In the genomic region with DNA sequence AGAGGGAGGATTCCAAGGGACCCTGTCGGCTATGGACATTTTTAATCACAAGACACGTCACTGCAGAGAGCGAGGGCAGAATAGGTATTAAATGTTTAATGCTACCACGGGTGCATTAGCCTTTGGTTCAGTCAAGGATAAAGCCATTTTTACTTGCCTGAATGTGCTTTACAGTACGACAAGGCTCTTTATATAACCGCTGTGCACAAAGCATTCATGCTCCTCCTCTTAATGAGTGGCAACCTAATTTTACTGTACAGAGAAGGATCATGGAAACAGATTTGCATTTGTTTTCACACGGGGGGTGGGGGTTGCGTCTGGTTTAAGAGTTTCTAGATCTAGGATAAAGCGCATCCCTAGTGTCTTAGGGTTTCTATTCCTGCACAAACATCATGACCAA, we compare ENCODE assay signal across 28 mouse cellular contexts. TPM values are rescaled to one million over a fixed set of nuclear protein-coding genes. Genes with fewer than 3 reads are reported as not detected.
DNase-seq lines count a peak whose midpoint lies in the region; ATAC-seq and TF ChIP-seq lines count a peak whose summit lies in the region.
"Had no signal": no experiment of that assay in that cellular context is flagged by ENCODE, and none has a peak within 500 bp of the region (broad histone marks: within the 10 kb centered on the region; RNA-seq: fewer than 3 reads in every experiment).

No protein-coding gene starts in this region.

- no peak for TF ChIP-seq CTCF in liver, postnatal 0 days (IDR thresholded peaks at IDR 0.05; ENCODE audit: low read depth)

- H3K9ac ChIP-seq in heart, embryonic 12.5 days = no peak overlapping the region
- H3K9ac ChIP-seq in midbrain, embryonic 16.5 days (ENCODE audit: low read depth, low read length) = no peak overlapping the region
- H3K9ac ChIP-seq in midbrain, embryonic 13.5 days (replicated peaks) = no peak overlapping the region
- no peak overlapping the region for H3K9ac ChIP-seq in liver, postnatal 0 days (replicated peaks)
- H3K9ac ChIP-seq: embryonic facial prominence, embryonic 12.5 days; embryonic facial prominence, embryonic 15.5 days; forebrain, postnatal 0 days; heart, embryonic 15.5 days; hindbrain, embryonic 15.5 days had no signal

- H3K36me3 ChIP-seq in heart, embryonic 12.5 days = peaks cover 15% of the 10 kb centered on the region
- peaks cover 4% of the 10 kb centered on the region; the same call in 1 of the 2 replicates for H3K36me3 ChIP-seq in midbrain, embryonic 16.5 days (ENCODE audit: control insufficient read depth, insufficient read depth, low read length)
- peaks cover 44% of the 10 kb centered on the region for H3K36me3 ChIP-seq in midbrain, embryonic 13.5 days
- no peaks in the 10 kb centered on the region for H3K36me3 ChIP-seq in liver, postnatal 0 days (replicated peaks; ENCODE audit: insufficient read depth, low read length)
- H3K36me3 ChIP-seq: embryonic facial prominence, embryonic 12.5 days; embryonic facial prominence, embryonic 15.5 days; G1E; heart, embryonic 15.5 days had no signal

- no peaks in the 10 kb centered on the region for H3K9me3 ChIP-seq in heart, embryonic 12.5 days (replicated peaks)
- no peaks in the 10 kb centered on the region for H3K9me3 ChIP-seq in midbrain, embryonic 16.5 days (replicated peaks; ENCODE audit: control insufficient read depth, low read length, poor library complexity, severe bottlenecking)
- no peaks in the 10 kb centered on the region for H3K9me3 ChIP-seq in midbrain, embryonic 13.5 days
- no peaks in the 10 kb centered on the region for H3K9me3 ChIP-seq in liver, postnatal 0 days (ENCODE audit: low read length)
- H3K9me3 ChIP-seq: embryonic facial prominence, embryonic 12.5 days; embryonic facial prominence, embryonic 15.5 days; G1E; heart, embryonic 15.5 days; hindbrain, embryonic 10.5 days; hindbrain, embryonic 15.5 days had no signal

- 85% methylated on average over 9 of the region's 9 CpGs for WGBS in heart, embryonic 12.5 days
- WGBS in midbrain, embryonic 16.5 days = 76% methylated on average over 9 of the region's 9 CpGs
- 83% methylated on average over 9 of the region's 9 CpGs for WGBS in midbrain, embryonic 13.5 days
- 77% methylated on average over 9 of the region's 9 CpGs for WGBS in liver, postnatal 0 days (ENCODE audit: insufficient replicate concordance)

- peak; percentile 37 for DNase-seq in heart, adult 11 months
- DNase-seq in retina, postnatal 1 day = peak; percentile 33
- DNase-seq in retina, embryonic 14.5 days (ENCODE audit: low spot score) = no peak
- DNase-seq in liver, postnatal 0 days = no peak
- DNase-seq: adrenal gland, postnatal 10 days; adrenal gland, postnatal 36 days; B cell, adult 2 months; cerebellum, adult 11 months; cerebellum, adult 2 months; cerebellum, adult 9-11 months; cerebellum, postnatal 25 days; forebrain, postnatal 0 days; gastrocnemius, postnatal 10 days; gastrocnemius, postnatal 36 days; heart, postnatal 10 days; heart, postnatal 36 days had no signal

- no peak for TF ChIP-seq EP300 in liver, postnatal 0 days (IDR thresholded peaks at IDR 0.05; ENCODE audit: low read depth)

- no peak overlapping the region for H3K4me2 ChIP-seq in heart, embryonic 12.5 days
- H3K4me2 ChIP-seq in midbrain, embryonic 16.5 days (ENCODE audit: low read length) = no peak overlapping the region
- no peak overlapping the region for H3K4me2 ChIP-seq in midbrain, embryonic 13.5 days (replicated peaks)
- H3K4me2 ChIP-seq in liver, postnatal 0 days (ENCODE audit: low read depth, low read length) = no peak overlapping the region
- H3K4me2 ChIP-seq: embryonic facial prominence, embryonic 12.5 days; embryonic facial prominence, embryonic 15.5 days; heart, embryonic 11.5 days; heart, embryonic 15.5 days; hindbrain, embryonic 15.5 days had no signal

- H3K4me1 ChIP-seq in heart, embryonic 12.5 days (replicated peaks) = no peaks in the 10 kb centered on the region
- no peaks in the 10 kb centered on the region for H3K4me1 ChIP-seq in midbrain, embryonic 16.5 days (ENCODE audit: control insufficient read depth, insufficient read depth, low read length)
- H3K4me1 ChIP-seq in midbrain, embryonic 13.5 days (replicated peaks) = no peaks in the 10 kb centered on the region
- H3K4me1 ChIP-seq in liver, postnatal 0 days (ENCODE audit: insufficient read depth) = no peaks in the 10 kb centered on the region
- H3K4me1 ChIP-seq: embryonic facial prominence, embryonic 12.5 days; embryonic facial prominence, embryonic 15.5 days; heart, embryonic 15.5 days; hindbrain, embryonic 15.5 days had no signal

- no peaks in the 10 kb centered on the region for H3K27me3 ChIP-seq in heart, embryonic 12.5 days (replicated peaks)
- no peaks in the 10 kb centered on the region for H3K27me3 ChIP-seq in midbrain, embryonic 16.5 days (ENCODE audit: control insufficient read depth, insufficient read depth, low read depth, low read length)
- H3K27me3 ChIP-seq in midbrain, embryonic 13.5 days = no peaks in the 10 kb centered on the region
- H3K27me3 ChIP-seq in liver, postnatal 0 days (ENCODE audit: insufficient read depth, low read length) = no peaks in the 10 kb centered on the region
- H3K27me3 ChIP-seq: embryonic facial prominence, embryonic 12.5 days; embryonic facial prominence, embryonic 15.5 days; heart, embryonic 15.5 days; hindbrain, embryonic 15.5 days had no signal

- no peak overlapping the region for H3K4me3 ChIP-seq in heart, embryonic 12.5 days
- no peak overlapping the region for H3K4me3 ChIP-seq in midbrain, embryonic 16.5 days (ENCODE audit: low read depth, low read length)
- no peak overlapping the region for H3K4me3 ChIP-seq in midbrain, embryonic 13.5 days (replicated peaks)
- no peak overlapping the region for H3K4me3 ChIP-seq in liver, postnatal 0 days (ENCODE audit: low read depth, low read length)
- H3K4me3 ChIP-seq: embryonic facial prominence, embryonic 12.5 days; embryonic facial prominence, embryonic 15.5 days; heart, embryonic 15.5 days; hindbrain, embryonic 10.5 days; hindbrain, embryonic 15.5 days had no signal

- no peak overlapping the region for H3K27ac ChIP-seq in heart, embryonic 12.5 days (ENCODE audit: poor library complexity, severe bottlenecking)
- H3K27ac ChIP-seq in midbrain, embryonic 16.5 days (ENCODE audit: low read length) = peak overlapping the region; percentile 32; the same call in 1 of the 2 replicates
- no peak overlapping the region for H3K27ac ChIP-seq in midbrain, embryonic 13.5 days
- H3K27ac ChIP-seq in liver, postnatal 0 days (ENCODE audit: low read depth) = no peak overlapping the region
- H3K27ac ChIP-seq: embryonic facial prominence, embryonic 12.5 days; embryonic facial prominence, embryonic 15.5 days; heart, embryonic 15.5 days; hindbrain, embryonic 10.5 days; hindbrain, embryonic 15.5 days had no signal

- no peak for ATAC-seq in heart, embryonic 12.5 days (ENCODE audit: insufficient number of reproducible peaks, low FRiP score)
- no peak for ATAC-seq in midbrain, embryonic 16.5 days
- ATAC-seq in midbrain, embryonic 13.5 days = no peak
- ATAC-seq in liver, postnatal 0 days = no peak
- ATAC-seq: forebrain, embryonic 14.5 days; forebrain, postnatal 0 days; Patski had no signal

RNA-seq across cellular contexts. Expression of a gene that starts 42.0 kb away (rescaled TPM):
- polyA plus RNA-seq in heart, embryonic 12.5 days (2016; fragmentation: Nextera tagmentation; extraction: Ambion mirVana) = 13.5 and 13.8 TPM in 2 replicates
- polyA plus RNA-seq in midbrain, embryonic 16.5 days (2015; fragmentation: Nextera tagmentation; extraction: Ambion mirVana) = 48.4 and 53.6 TPM in 2 replicates
- polyA plus RNA-seq in midbrain, embryonic 13.5 days (2015; fragmentation: Nextera tagmentation; extraction: Ambion mirVana) = 37.9 and 41.5 TPM in 2 replicates
- 0.04 and 0.05 TPM in 2 replicates for polyA plus RNA-seq in liver, postnatal 0 days (2015; fragmentation: Nextera tagmentation; extraction: Ambion mirVana)
- polyA plus RNA-seq: G1E had no signal

RNA-seq across cellular contexts. Expression of a gene that starts 42.0 kb away (rescaled TPM):
- polyA plus RNA-seq in heart, embryonic 12.5 days (2016; fragmentation: Nextera tagmentation; extraction: Ambion mirVana) = 2.1 and 2.2 TPM in 2 replicates
- 5.2 and 7.2 TPM in 2 replicates for polyA plus RNA-seq in midbrain, embryonic 16.5 days (2015; fragmentation: Nextera tagmentation; extraction: Ambion mirVana)
- polyA plus RNA-seq in midbrain, embryonic 13.5 days (2015; fragmentation: Nextera tagmentation; extraction: Ambion mirVana) = 9.3 and 12.8 TPM in 2 replicates
- 0.40 and 0.73 TPM in 2 replicates for polyA plus RNA-seq in liver, postnatal 0 days (2015; fragmentation: Nextera tagmentation; extraction: Ambion mirVana)
- polyA plus RNA-seq: G1E, Patski had no signal

Comparison
In these comparisons a context has a peak if more than half of its experiments do, and no peak if none do; other contexts are left out.
1. DNase-seq: peak in heart, adult 11 months (single experiment) and retina, postnatal 1 day (single experiment); none in retina, embryonic 14.5 days (single experiment) and liver, postnatal 0 days (single experiment).
2. RNA of a gene that starts 42.0 kb away (polyA plus RNA-seq): 48.4 to 53.6 TPM in midbrain, embryonic 16.5 days, 37.9 to 41.5 TPM in midbrain, embryonic 13.5 days and 13.5 to 13.8 TPM in heart, embryonic 12.5 days; 0.04 to 0.05 TPM in liver, postnatal 0 days; every median in the first group is over 10 times any median in the second.